Mouse (Mus musculus) liver, adult 2 months (tissue): ENCODE results near the gene Get4.

Experiments
- CTCF ChIP-seq: fragments of 200-500 bp; IDR thresholded peaks from 2 replicates; pipeline ENCODE4 v1.5.1; 2011; ENCODE audit warnings: low read depth, low read length, control low read depth
- POLR2A ChIP-seq: fragments of 200-500 bp; IDR thresholded peaks from 2 replicates; pipeline ENCODE4 v1.6.1; 2011; ENCODE audit warnings: low read length, control low read depth; ENCODE audit not compliant: insufficient read depth; ENCODE audit errors: extremely low read depth

DNA sequence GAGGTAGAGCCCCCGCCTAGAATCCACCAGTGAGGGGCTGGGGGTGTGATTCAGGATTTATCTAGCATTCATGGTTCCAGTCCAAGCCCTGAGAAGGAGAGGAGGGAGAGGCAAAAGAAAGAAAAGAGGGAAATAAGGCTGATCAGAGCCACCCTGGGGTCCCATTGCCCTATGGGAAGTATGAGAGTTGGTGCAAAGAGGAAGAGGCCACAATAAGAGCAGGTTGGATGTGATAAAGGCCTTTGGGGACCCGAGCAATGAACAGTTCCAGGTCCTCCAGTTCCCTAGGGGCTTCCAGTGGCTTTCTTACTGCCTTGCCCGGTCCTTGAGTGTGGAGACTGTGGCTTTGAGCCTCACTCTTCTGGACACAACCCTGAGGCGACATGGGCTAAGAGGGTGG lies 35.7 kb downstream of the Get4 start:
- TF ChIP-seq CTCF (no peak), POLR2A (no peak)
